Mouse (Mus musculus): ENCODE results near the gene 1810010H24Rik. TPM values are rescaled to one million over a fixed set of nuclear protein-coding genes. Genes with fewer than 3 reads are reported as not detected.

The 1810010H24Rik gene
- polyA plus RNA-seq, 1 experiment from 2014 or later, result 10.0 TPM

GRCm38 (mm10) chr11:107028754-107029153 is 3.3 kb downstream of the 1810010H24Rik start:
- H3K4me1 ChIP-seq, result peaks cover 39% of the 10 kb centered on the region

GRCm38 (mm10) chr11:107029536-107029935 is 4.1 kb downstream of the 1810010H24Rik start:
- Histone ChIP-seq H3K9me3 (no peaks in the 10 kb centered on the region), H3K27me3 (no peaks in the 10 kb centered on the region), H3K4me1 (peaks cover 31% of the 10 kb centered on the region), H3K4me3 (no peak overlapping the region), H3K36me3 (no peaks in the 10 kb centered on the region), H3K9ac (no peak overlapping the region), H3K27ac (no peak overlapping the region), H3K4me2 (no peak overlapping the region)
- ATAC-seq (ENCODE audit: borderline replicate concordance, extremely low read depth, low FRiP score, low TSS enrichment), result no peak
- WGBS, result 44% methylated on average over 19 of the region's 19 CpGs

More at GRCm38 (mm10) chr11:107028754-107029153, 3.3 kb downstream of the 1810010H24Rik start:
- Histone ChIP-seq H3K27ac (peak overlapping the region; percentile 94; the same call in 1 of the 2 replicates), H3K27me3 (no peaks in the 10 kb centered on the region), H3K9me3 (no peaks in the 10 kb centered on the region), H3K9ac (peak overlapping the region; percentile 67), H3K4me3 (peak overlapping the region; percentile 62), H3K4me2 (peak overlapping the region; percentile 94), H3K36me3 (no peaks in the 10 kb centered on the region)
- WGBS, result 59% methylated on average over 6 of the region's 6 CpGs
- ATAC-seq (ENCODE audit: borderline replicate concordance, extremely low read depth, low FRiP score, low TSS enrichment), result no peak

GRCm38 (mm10) chr11:107031635-107032034 is 6.2 kb downstream of the 1810010H24Rik start:
- ATAC-seq (ENCODE audit: borderline replicate concordance, extremely low read depth, low FRiP score, low TSS enrichment), result no peak
- Histone ChIP-seq H3K27me3 (no peaks in the 10 kb centered on the region), H3K9me3 (no peaks in the 10 kb centered on the region), H3K9ac (no peak overlapping the region), H3K4me1 (peaks cover 10% of the 10 kb centered on the region), H3K27ac (no peak overlapping the region), H3K4me2 (no peak overlapping the region), H3K36me3 (peaks cover 6% of the 10 kb centered on the region; the same call in 1 of the 2 replicates), H3K4me3 (no peak overlapping the region)
- 49% methylated on average over 7 of the region's 7 CpGs for WGBS

- no peak overlapping the region for H3K9ac ChIP-seq
- ATAC-seq (ENCODE audit: borderline replicate concordance, extremely low read depth, low FRiP score, low TSS enrichment), result no peak
- H3K4me2 ChIP-seq, result no peak overlapping the region
- no peak overlapping the region for H3K4me3 ChIP-seq
- no peaks in the 10 kb centered on the region for H3K4me1 ChIP-seq
- H3K9me3 ChIP-seq, result no peaks in the 10 kb centered on the region
- peaks cover 30% of the 10 kb centered on the region for H3K36me3 ChIP-seq
- no peaks in the 10 kb centered on the region for H3K27me3 ChIP-seq
- H3K27ac ChIP-seq, result no peak overlapping the region
- WGBS, result 85% methylated on average over 10 of the region's 10 CpGs
Observed at GRCm38 (mm10) chr11:107034085-107034810, 8.8 kb downstream of the 1810010H24Rik start.

DNA sequence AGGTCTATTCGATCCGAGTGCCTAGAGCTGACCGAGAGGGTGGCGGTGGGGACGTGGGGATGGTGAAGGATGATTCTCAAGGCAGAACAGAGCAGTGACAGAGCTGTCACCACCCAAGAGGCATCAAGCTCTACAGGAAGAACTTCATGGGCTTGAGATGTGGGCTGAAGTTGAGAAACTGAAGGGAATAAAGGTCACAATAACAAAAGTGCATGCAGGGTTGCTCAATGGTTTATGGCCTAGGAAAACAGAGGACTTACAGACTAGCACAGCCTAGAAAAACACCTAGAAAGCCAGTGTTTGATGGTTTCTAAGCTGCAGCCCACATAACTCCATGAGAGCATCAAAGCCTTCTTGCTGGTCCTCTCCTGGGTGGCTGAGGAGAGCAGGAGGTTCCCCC is 13.9 kb downstream of the 1810010H24Rik start:
- H3K9ac ChIP-seq, result no peak overlapping the region
- no peak for ATAC-seq (ENCODE audit: borderline replicate concordance, extremely low read depth, low FRiP score, low TSS enrichment)
- 93% methylated on average over 5 of the region's 5 CpGs for WGBS
- H3K4me3 ChIP-seq, result no peak overlapping the region
- no peak overlapping the region for H3K27ac ChIP-seq
- no peak overlapping the region for H3K4me2 ChIP-seq
- no peaks in the 10 kb centered on the region for H3K9me3 ChIP-seq
- no peaks in the 10 kb centered on the region for H3K4me1 ChIP-seq
- peaks cover 69% of the 10 kb centered on the region for H3K36me3 ChIP-seq
- no peaks in the 10 kb centered on the region for H3K27me3 ChIP-seq

DNA sequence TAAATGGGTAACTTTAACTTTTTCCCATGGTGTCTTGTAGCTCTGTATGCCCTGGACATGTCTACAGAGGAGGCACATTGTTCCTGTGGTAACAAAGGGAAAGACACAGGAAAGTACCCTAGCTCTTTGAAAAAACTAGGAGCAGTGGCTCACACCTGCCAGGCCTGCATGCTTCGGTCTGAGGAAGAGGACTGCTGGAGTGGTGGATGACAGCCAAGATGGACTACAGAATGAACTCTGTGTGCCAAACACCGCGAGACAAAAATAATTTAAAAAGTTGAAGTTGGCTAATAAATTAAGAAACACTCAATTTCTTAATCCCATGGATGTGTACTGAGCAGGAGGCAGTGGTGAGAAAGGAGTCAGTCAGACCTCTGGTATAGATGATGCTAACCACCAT is 15.9 kb downstream of the 1810010H24Rik start:
- no peaks in the 10 kb centered on the region for H3K9me3 ChIP-seq
- no peak overlapping the region for H3K4me2 ChIP-seq
- no peak for ATAC-seq (ENCODE audit: borderline replicate concordance, extremely low read depth, low FRiP score, low TSS enrichment)
- H3K27ac ChIP-seq, result no peak overlapping the region
- no peaks in the 10 kb centered on the region for H3K4me1 ChIP-seq
- H3K36me3 ChIP-seq, result peaks cover 78% of the 10 kb centered on the region
- H3K4me3 ChIP-seq, result no peak overlapping the region
- 67% methylated on average over 3 of the region's 3 CpGs for WGBS
- no peaks in the 10 kb centered on the region for H3K27me3 ChIP-seq
- no peak overlapping the region for H3K9ac ChIP-seq

GRCm38 (mm10) chr11:107043361-107043760 is 17.9 kb downstream of the 1810010H24Rik start:
- no peaks in the 10 kb centered on the region for H3K9me3 ChIP-seq
- peaks cover 75% of the 10 kb centered on the region for H3K36me3 ChIP-seq
- no peak for ATAC-seq (ENCODE audit: borderline replicate concordance, extremely low read depth, low FRiP score, low TSS enrichment)
- no peaks in the 10 kb centered on the region for H3K27me3 ChIP-seq
- no peak overlapping the region for H3K4me2 ChIP-seq
- no peaks in the 10 kb centered on the region for H3K4me1 ChIP-seq
- no peak overlapping the region for H3K4me3 ChIP-seq
- H3K27ac ChIP-seq, result no peak overlapping the region
- whole genome bisulfite sequencing, result 92% methylated on average over 11 of the region's 11 CpGs
- no peak overlapping the region for H3K9ac ChIP-seq

- H3K9ac ChIP-seq, result no peak overlapping the region
- H3K4me2 ChIP-seq, result no peak overlapping the region
- H3K4me3 ChIP-seq, result no peak overlapping the region
- no peak for ATAC-seq (ENCODE audit: borderline replicate concordance, extremely low read depth, low FRiP score, low TSS enrichment)
- 29% methylated on average over 5 of the region's 5 CpGs for WGBS
- H3K36me3 ChIP-seq, result peaks cover 65% of the 10 kb centered on the region
- 0 out of 2 replicates have a peak overlapping the region, but pooled peaks have one; percentile 2 for H3K27ac ChIP-seq
- H3K4me1 ChIP-seq, result no peaks in the 10 kb centered on the region
- H3K9me3 ChIP-seq, result no peaks in the 10 kb centered on the region
- no peaks in the 10 kb centered on the region for H3K27me3 ChIP-seq
Observed at GRCm38 (mm10) chr11:107044321-107044720, 18.8 kb downstream of the 1810010H24Rik start.

DNA sequence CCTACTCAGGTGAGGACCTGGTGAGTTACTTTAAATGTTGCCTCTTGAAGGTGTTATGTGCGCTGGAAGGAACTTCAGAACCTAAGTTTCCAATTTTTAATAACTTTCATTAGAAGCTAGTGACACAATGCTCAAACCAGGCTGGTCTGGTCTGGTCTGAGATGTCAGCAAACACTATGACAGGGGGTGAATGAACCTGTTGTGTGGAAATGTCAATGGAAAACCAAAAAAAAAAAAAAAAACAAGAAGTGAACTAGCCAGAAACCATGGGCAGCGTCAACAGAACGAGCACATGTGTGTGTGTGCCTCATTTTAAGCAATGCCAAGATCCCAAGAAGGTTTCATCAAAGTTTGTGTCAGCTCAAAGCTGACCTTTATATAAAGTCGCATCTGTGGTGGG is 20.1 kb downstream of the 1810010H24Rik start:
- H3K36me3 ChIP-seq, result peaks cover 59% of the 10 kb centered on the region

GRCm38 (mm10) chr11:107046766-107047620 is 21.5 kb downstream of the 1810010H24Rik start:
- Histone ChIP-seq H3K27ac (no peak overlapping the region), H3K9me3 (no peaks in the 10 kb centered on the region), H3K4me2 (no peak overlapping the region), H3K4me1 (no peaks in the 10 kb centered on the region), H3K4me3 (no peak overlapping the region), H3K9ac (no peak overlapping the region), H3K36me3 (peaks cover 51% of the 10 kb centered on the region), H3K27me3 (no peaks in the 10 kb centered on the region)
- no peak for ATAC-seq (ENCODE audit: borderline replicate concordance, extremely low read depth, low FRiP score, low TSS enrichment)
- WGBS, result 87% methylated on average over 15 of the region's 15 CpGs

More for the DNA sequence above, 20.1 kb downstream of the 1810010H24Rik start:
- ATAC-seq (ENCODE audit: borderline replicate concordance, extremely low read depth, low FRiP score, low TSS enrichment), result no peak
- Histone ChIP-seq H3K27ac (no peak overlapping the region), H3K4me3 (no peak overlapping the region), H3K4me1 (no peaks in the 10 kb centered on the region), H3K9ac (no peak overlapping the region), H3K4me2 (no peak overlapping the region), H3K27me3 (no peaks in the 10 kb centered on the region), H3K9me3 (no peaks in the 10 kb centered on the region)
- 92% methylated on average over 4 of the region's 4 CpGs for WGBS

- Histone ChIP-seq H3K4me3 (no peak overlapping the region), H3K36me3 (peaks cover 81% of the 10 kb centered on the region), H3K4me2 (no peak overlapping the region), H3K27ac (no peak overlapping the region), H3K9me3 (no peaks in the 10 kb centered on the region), H3K4me1 (no peaks in the 10 kb centered on the region), H3K27me3 (no peaks in the 10 kb centered on the region), H3K9ac (no peak overlapping the region)
- 94% methylated on average over 6 of the region's 6 CpGs for WGBS
- ATAC-seq (ENCODE audit: borderline replicate concordance, extremely low read depth, low FRiP score, low TSS enrichment), result no peak
Observed at GRCm38 (mm10) chr11:107054870-107055269, 29.4 kb downstream of the 1810010H24Rik start.

GRCm38 (mm10) chr11:107057391-107057790 is 31.9 kb downstream of the 1810010H24Rik start:
- ATAC-seq (ENCODE audit: borderline replicate concordance, extremely low read depth, low FRiP score, low TSS enrichment), result no peak
- 85% methylated on average over 6 of the region's 6 CpGs for WGBS
- no peaks in the 10 kb centered on the region for H3K4me1 ChIP-seq
- H3K9ac ChIP-seq, result no peak overlapping the region
- H3K4me3 ChIP-seq, result no peak overlapping the region
- H3K36me3 ChIP-seq, result peaks cover 96% of the 10 kb centered on the region
- H3K27ac ChIP-seq, result no peak overlapping the region
- H3K9me3 ChIP-seq, result no peaks in the 10 kb centered on the region
- no peaks in the 10 kb centered on the region for H3K27me3 ChIP-seq
- H3K4me2 ChIP-seq, result no peak overlapping the region
